Mouse (Mus musculus) small intestine, adult 2 months (tissue): ENCODE measurements at regions not wholly inside any gene's neighbourhood (a gene's known extent, or its start where the extent isn't known, plus 50 kb on each side); places are given as distances from the start of the nearest gene placed in this dataset.

Experiments
- CTCF ChIP-seq: fragments of 200-500 bp; IDR thresholded peaks from 2 replicates; pipeline ENCODE4 v1.5.1; 2012; ENCODE audit warnings: low read depth, mild to moderate bottlenecking, control low read depth, inconsistent platforms, low read length, moderate library complexity, mixed read lengths; ENCODE audit not compliant: insufficient replicate concordance, insufficient read length; ENCODE audit errors: extremely low read depth
- POLR2A ChIP-seq: fragments of 200-500 bp; IDR thresholded peaks from 2 replicates; pipeline ENCODE4 v1.6.1; 2012; ENCODE audit warnings: low read depth, mild to moderate bottlenecking, control low read depth, inconsistent platforms, low read length, moderate library complexity

GRCm38 (mm10) chr3:52724354-52724753 lies 292.7 kb downstream of the Cog6 start:
- TF ChIP-seq POLR2A = no peak
- TF ChIP-seq CTCF = no peak
